Mouse (Mus musculus) hindbrain, embryonic 15.5 days (tissue): ENCODE measurements around the gene Gnaz. TPM values are rescaled to one million over a fixed set of nuclear protein-coding genes. Genes with fewer than 3 reads are reported as not detected.

ENCODE experiments used
- ATAC-seq: fragments of 200-750 bp; cut with Nextera tagmentation; 2 replicates; pipeline ENCODE4 v1.8.0; 2017; ENCODE audit warnings: low read depth, moderate number of reproducible peaks, moderate TSS enrichment; ENCODE audit not compliant: low FRiP score
- H3K27ac ChIP-seq: fragments of 300-500 bp; sonication (generic); replicated peaks from 2 replicates; pipeline ENCODE4 v1.5.1; 2015; ENCODE audit warnings: mild to moderate bottlenecking, inconsistent platforms
- H3K27me3 ChIP-seq: fragments of 300-500 bp; sonication (generic); 2 replicates; pipeline ENCODE4 v1.6.1; 2015; ENCODE audit warnings: control low read depth, inconsistent platforms
- H3K36me3 ChIP-seq: fragments of 300-500 bp; sonication (generic); 2 replicates; pipeline ENCODE4 v1.6.1; 2015; ENCODE audit warnings: control low read depth, inconsistent platforms
- H3K4me1 ChIP-seq: fragments of 300-500 bp; sonication (generic); replicated peaks from 2 replicates; pipeline ENCODE4 v1.6.1; 2015; ENCODE audit warnings: control low read depth, inconsistent platforms
- H3K4me2 ChIP-seq: fragments of 300-500 bp; sonication (generic); 2 replicates; pipeline ENCODE4 v1.6.1; 2015; ENCODE audit warnings: moderate library complexity, mild to moderate bottlenecking, inconsistent platforms
- H3K4me3 ChIP-seq: fragments of 300-500 bp; sonication (generic); 2 replicates; pipeline ENCODE4 v1.5.1; 2015; ENCODE audit warnings: mild to moderate bottlenecking, inconsistent platforms
- H3K9ac ChIP-seq: fragments of 300-500 bp; sonication (generic); 2 replicates; pipeline ENCODE4 v1.6.1; 2015; ENCODE audit warnings: inconsistent platforms
- H3K9me3 ChIP-seq: fragments of 300-500 bp; sonication (generic); 2 replicates; pipeline ENCODE4 v1.6.1; 2016; ENCODE audit warnings: control low read depth, inconsistent platforms
- WGBS: fragments of 180-500 bp; shearing (Covaris S2); methylation state at CpG from one replicate; pipeline ENCODE4 v1.1.7; 2015; 5-methylcytosine and 5-hydroxymethylcytosine counted together
- polyA plus RNA-seq: library from polyadenylated mRNA; unstranded; fragments of >200 nt; fragmentation: Nextera tagmentation; extraction: Ambion mirVana; gene quantifications from 2 replicates; pipeline ENCODE4 v1.2.1, GENCODE M21; 2015

The Gnaz gene
- polyA plus RNA-seq, 1 experiment from 2014 or later: 85.5 TPM

DNA sequence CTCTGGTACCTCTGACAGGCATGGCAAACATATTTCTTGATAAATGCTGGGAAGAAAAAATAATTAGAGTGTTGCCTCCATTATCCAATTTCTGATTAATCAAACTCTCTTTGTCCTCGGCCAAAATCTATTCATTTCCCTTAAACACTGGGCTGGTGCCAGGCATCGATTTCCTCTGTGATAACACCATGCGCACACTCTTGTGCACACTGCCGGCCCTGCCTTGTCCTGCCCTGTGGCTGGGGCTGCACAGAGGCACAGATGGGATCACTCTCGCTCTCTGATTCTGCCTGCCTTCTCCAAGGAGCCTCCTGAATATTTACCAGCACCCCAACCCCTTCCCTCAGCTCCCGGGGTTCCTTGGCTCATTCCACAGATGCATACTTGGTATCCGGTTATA, 8.6 kb downstream of the Gnaz start:
- WGBS: 71% methylated on average over 7 of the region's 7 CpGs
- ATAC-seq: no peak
- Histone ChIP-seq H3K4me2 (no peak overlapping the region), H3K4me3 (no peak overlapping the region), H3K27me3 (no peaks in the 10 kb centered on the region), H3K36me3 (0 out of 2 replicates have a peak, but pooled peaks cover 4% of the 10 kb centered on the region), H3K4me1 (peaks cover 8% of the 10 kb centered on the region), H3K27ac (no peak overlapping the region), H3K9me3 (no peaks in the 10 kb centered on the region), H3K9ac (no peak overlapping the region)

DNA sequence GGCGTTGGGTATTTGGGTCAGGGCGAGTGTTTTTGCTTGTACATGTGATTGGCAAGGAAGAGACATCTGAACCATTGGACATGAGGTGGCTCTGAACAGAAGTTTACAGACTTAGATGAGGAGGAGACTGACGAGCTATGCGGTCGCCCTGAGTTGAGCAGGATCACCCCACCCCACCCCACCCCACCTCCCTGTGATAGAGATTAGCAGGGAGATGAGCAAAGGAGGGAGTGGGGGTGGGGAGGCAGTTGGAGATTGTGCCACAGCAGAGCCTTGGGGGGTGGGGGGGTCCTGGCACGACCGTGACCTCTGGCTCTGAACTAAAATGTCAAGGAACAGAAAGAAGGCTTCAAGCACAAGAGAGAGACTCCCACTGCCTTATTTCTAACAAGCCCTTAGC, 9.5 kb downstream of the Gnaz start:
- H3K9me3 ChIP-seq: no peaks in the 10 kb centered on the region
- no peaks in the 10 kb centered on the region for H3K27me3 ChIP-seq
- ATAC-seq: no peak
- no peak overlapping the region for H3K4me3 ChIP-seq
- H3K27ac ChIP-seq: no peak overlapping the region
- no peak overlapping the region for H3K4me2 ChIP-seq
- H3K4me1 ChIP-seq: peaks cover 8% of the 10 kb centered on the region
- no peak overlapping the region for H3K9ac ChIP-seq
- 0 out of 2 replicates have a peak, but pooled peaks cover 4% of the 10 kb centered on the region for H3K36me3 ChIP-seq
- 87% methylated on average over 7 of the region's 7 CpGs for WGBS

DNA sequence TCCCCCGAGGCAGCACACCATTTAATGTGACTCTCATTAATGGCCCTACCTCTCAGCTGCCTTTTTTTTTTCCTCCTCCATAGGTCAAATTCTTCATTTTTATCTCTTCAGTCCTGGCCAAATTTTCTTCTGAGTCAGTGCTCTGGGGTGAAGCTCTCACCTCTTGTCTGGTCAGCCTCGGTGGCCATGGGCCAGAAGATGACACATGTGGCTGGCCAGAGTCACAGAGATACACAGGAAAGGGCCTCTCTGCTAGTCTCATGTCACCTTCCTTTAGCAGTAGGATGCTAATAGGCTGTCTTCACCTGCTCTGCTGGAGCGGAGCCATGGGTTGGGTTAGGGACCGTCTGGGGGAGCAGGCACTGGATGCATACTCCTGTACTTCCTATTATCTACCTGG, 11.1 kb downstream of the Gnaz start:
- ATAC-seq: no peak
- Histone ChIP-seq H3K9ac (no peak overlapping the region), H3K4me3 (no peak overlapping the region)

DNA sequence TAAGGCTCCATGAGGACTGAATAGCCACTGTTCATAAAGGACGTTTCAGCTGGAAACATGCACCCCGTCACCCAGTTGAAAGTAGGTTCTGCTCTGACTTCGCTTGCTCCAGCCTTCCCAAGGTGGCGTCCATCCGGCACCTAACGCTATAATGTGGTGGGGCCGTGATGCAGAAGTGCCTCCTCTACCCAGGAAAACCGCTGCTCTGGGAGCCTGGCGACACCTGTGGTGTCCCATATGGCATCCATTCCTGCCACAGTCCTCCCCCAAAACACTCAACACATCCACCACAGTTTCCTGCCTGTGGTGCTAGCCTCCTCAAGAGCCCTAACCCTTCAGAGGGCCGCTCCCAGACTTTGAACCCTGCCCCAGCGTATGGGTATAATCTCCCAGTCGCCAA, 14.2 kb downstream of the Gnaz start:
- 0 out of 2 replicates have a peak, but pooled peaks cover 4% of the 10 kb centered on the region for H3K36me3 ChIP-seq
- peaks cover 8% of the 10 kb centered on the region; the same call in 1 of the 2 replicates for H3K4me1 ChIP-seq
- ATAC-seq: no peak
- H3K4me3 ChIP-seq: no peak overlapping the region
- H3K9me3 ChIP-seq: no peaks in the 10 kb centered on the region
- no peaks in the 10 kb centered on the region for H3K27me3 ChIP-seq
- H3K27ac ChIP-seq: no peak overlapping the region
- H3K9ac ChIP-seq: no peak overlapping the region
- WGBS: 93% methylated on average over 12 of the region's 12 CpGs
- no peak overlapping the region for H3K4me2 ChIP-seq

More for the DNA sequence above, 11.1 kb downstream of the Gnaz start:
- Histone ChIP-seq H3K27me3 (no peaks in the 10 kb centered on the region), H3K36me3 (0 out of 2 replicates have a peak, but pooled peaks cover 4% of the 10 kb centered on the region), H3K4me2 (no peak overlapping the region), H3K4me1 (peaks cover 8% of the 10 kb centered on the region), H3K27ac (no peak overlapping the region), H3K9me3 (no peaks in the 10 kb centered on the region)
- WGBS: 82% methylated on average over 4 of the region's 4 CpGs

DNA sequence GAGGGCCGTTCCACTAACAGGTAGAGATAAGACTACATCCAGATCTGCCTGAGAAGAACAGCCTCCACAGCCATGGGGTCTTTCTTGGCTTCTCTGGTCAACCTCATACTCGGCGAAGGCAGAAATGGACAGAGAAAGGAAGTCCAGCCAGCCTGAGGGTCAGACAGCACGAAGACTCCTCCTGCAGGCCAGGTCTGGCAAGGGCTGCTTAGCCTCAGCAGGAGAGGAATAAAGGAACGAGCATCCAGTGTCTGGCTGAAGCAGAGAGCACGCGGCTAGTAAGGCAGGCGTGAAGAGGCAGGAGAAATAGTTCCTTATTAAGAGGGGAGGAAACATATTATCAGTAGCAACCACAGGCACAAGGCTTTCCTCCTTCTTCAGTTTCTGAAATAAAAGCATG, 16.2 kb downstream of the Gnaz start:
- Histone ChIP-seq H3K36me3 (0 out of 2 replicates have a peak, but pooled peaks cover 4% of the 10 kb centered on the region), H3K9me3 (no peaks in the 10 kb centered on the region), H3K4me1 (peaks cover 6% of the 10 kb centered on the region; the same call in 1 of the 2 replicates), H3K27ac (no peak overlapping the region), H3K4me2 (no peak overlapping the region), H3K4me3 (no peak overlapping the region), H3K27me3 (no peaks in the 10 kb centered on the region), H3K9ac (no peak overlapping the region)
- 69% methylated on average over 8 of the region's 8 CpGs for WGBS
- ATAC-seq: no peak

DNA sequence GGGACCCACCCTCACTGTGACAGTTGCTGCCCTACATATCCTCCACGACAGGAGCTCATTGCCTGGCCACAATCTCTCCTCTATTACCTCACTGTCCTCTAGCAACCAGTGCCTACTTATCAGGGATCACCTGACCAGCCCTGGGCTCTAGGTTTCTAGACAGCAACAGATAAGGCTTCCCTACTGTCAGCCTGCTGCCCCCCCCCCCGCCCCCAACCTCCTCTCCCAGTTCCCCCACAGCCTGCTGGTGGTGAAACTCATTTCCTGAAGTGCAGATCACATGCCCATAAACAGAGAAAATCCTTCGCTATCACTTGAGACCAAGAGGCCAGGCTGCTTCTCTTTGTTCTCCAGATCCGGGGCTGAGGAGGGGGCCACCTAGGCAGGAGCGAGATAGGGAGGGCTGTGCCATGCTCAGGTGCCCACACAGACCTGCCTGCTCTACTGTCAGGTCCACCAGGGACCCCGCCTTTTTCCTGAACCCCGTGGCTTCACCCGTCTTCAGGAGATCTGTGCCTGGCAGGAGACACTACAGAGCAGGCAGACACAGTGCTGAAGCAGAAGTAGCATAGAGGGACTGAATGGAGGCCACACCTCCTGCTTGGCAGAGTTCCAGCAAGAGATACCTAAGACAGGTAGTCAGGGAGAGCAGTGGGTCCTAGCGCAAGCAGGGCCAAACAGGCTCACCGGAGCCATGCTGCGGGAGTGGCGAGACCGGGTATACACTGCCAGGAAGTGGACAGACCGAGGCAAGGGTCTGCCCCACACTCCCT, 20.9 kb downstream of the Gnaz start:
- H3K4me2 ChIP-seq: no peak overlapping the region
- peak; percentile 16; the same call in 1 of the 2 replicates for ATAC-seq
- no peak overlapping the region for H3K27ac ChIP-seq
- H3K27me3 ChIP-seq: no peaks in the 10 kb centered on the region
- H3K36me3 ChIP-seq: peaks cover 15% of the 10 kb centered on the region
- H3K4me3 ChIP-seq: no peak overlapping the region
- H3K9me3 ChIP-seq: no peaks in the 10 kb centered on the region
- no peaks in the 10 kb centered on the region; the same call in 1 of the 2 replicates for H3K4me1 ChIP-seq
- H3K9ac ChIP-seq: no peak overlapping the region
- WGBS: 83% methylated on average over 14 of the region's 14 CpGs

DNA sequence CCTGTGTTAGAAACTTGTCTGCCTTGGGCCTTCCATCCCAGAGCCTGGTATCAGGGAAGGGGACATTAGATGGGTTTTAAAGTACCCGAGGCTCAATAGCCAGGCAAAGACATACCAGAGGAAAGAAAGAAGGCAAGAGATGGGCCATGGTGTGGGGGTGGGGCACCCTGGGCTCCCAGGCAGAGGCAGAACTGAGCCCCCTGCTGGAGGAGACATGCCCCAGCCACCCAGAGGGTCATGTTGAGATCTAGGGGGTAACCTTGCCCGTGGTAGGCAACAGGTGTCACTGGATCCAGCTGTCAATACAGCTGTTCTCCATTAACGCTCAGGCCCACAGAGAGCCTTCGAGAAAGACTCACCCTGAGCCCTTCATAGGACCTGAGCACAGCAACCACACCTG, 22.8 kb downstream of the Gnaz start:
- Histone ChIP-seq H3K36me3 (peaks cover 15% of the 10 kb centered on the region), H3K27me3 (no peaks in the 10 kb centered on the region), H3K4me1 (peaks cover 13% of the 10 kb centered on the region), H3K4me3 (no peak overlapping the region), H3K9ac (no peak overlapping the region), H3K27ac (no peak overlapping the region), H3K9me3 (no peaks in the 10 kb centered on the region), H3K4me2 (no peak overlapping the region)
- ATAC-seq: no peak
- 81% methylated on average over 4 of the region's 4 CpGs for WGBS

DNA sequence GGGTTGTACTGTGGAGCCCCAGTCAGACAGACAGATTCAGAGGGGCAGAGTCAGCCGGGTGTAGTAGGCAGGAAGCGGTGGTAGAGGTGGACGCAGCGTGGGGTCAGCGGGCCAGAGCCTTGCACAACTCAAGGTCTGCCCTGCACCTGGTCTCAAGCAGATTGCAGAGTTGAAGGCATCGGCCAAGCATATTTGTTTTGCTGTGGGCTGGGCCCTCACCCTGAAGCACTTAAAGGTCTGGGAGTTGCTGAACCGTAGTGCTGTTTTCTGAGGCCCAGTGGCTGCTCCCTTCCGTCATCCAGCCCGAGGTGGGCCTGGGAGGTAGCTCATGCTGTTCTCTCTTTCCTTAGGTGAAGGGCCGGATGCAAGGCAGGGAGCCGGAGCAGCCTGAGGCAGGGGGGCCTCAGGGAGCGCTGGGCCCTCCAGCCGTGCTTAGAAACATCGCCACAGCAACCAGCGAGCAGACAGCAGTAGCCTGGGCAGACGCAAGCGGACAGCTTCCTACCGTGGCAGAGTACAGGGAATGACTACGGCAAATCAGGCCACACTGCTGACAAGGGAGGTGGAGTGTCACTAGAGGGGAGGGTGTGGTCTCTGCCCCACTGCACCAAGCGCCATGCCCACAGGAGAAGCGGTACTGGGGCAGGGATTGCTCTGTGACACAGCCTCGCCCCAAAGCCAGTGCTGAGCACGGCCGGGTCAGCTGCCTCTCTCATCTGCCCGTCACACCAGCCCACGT, 23.8 kb downstream of the Gnaz start:
- Histone ChIP-seq H3K36me3 (peaks cover 15% of the 10 kb centered on the region), H3K27ac (no peak overlapping the region), H3K4me1 (peaks cover 22% of the 10 kb centered on the region), H3K27me3 (no peaks in the 10 kb centered on the region), H3K9me3 (no peaks in the 10 kb centered on the region), H3K4me2 (no peak overlapping the region), H3K4me3 (no peak overlapping the region), H3K9ac (no peak overlapping the region)
- ATAC-seq: no peak
- WGBS: 45% methylated on average over 26 of the region's 26 CpGs

DNA sequence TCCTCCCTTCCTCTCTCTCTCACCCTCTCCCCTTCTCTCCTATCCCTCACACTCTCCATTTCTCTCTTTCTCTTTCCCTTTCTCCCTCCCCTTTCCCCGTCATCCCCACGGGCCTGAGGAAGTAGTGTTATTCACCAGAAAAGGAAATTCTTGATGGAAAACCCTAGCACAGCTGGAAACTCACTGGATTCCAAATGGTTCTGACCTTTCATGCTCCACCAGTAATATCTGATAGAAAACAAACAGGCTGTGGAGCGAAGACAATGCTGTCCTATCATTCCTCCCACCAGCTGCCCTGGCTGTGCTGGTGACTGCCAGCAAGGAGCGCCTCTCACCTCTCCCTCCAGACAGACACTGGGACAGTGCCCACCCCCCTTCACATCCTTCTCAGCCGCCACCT, 27.9 kb downstream of the Gnaz start:
- peaks cover 15% of the 10 kb centered on the region for H3K36me3 ChIP-seq
- H3K9me3 ChIP-seq: no peaks in the 10 kb centered on the region
- no peaks in the 10 kb centered on the region for H3K27me3 ChIP-seq
- H3K4me2 ChIP-seq: peak overlapping the region; percentile 47; the same call in 1 of the 2 replicates
- WGBS: 3% methylated on average over 5 of the region's 5 CpGs
- no peak overlapping the region for H3K4me3 ChIP-seq
- peak overlapping the region; percentile 22; the same call in 1 of the 2 replicates for H3K27ac ChIP-seq
- ATAC-seq: peak; percentile 14; the same call in 1 of the 2 replicates
- no peak overlapping the region for H3K9ac ChIP-seq
- peaks cover 35% of the 10 kb centered on the region for H3K4me1 ChIP-seq

DNA sequence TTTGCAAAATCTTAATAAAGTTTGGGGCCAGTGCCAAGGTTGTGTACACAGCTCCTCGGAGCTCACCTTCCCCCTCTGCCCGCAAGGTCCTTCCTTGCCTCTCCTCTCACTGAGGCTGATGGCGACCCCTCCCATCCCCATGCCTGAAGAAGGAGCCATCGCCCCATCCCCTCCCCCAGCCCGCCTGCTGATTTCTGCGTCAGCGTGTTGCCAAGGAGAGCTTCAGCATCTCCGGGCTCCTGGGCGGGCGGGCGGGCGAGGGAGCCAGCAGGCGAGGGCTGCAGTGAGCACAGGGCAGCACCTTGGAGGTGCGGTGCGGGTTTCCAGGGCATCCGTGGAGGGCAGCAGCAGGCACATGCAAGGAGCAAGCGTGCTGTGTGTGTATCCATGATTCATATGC, 28.4 kb downstream of the Gnaz start:
- peak; percentile 55 for ATAC-seq
- H3K27ac ChIP-seq: peak overlapping the region; percentile 32
- H3K9ac ChIP-seq: no peak overlapping the region; the same call in 1 of the 2 replicates
- no peaks in the 10 kb centered on the region for H3K9me3 ChIP-seq
- H3K4me3 ChIP-seq: peak overlapping the region; percentile 9; the same call in 1 of the 2 replicates
- WGBS: 3% methylated on average over 17 of the region's 17 CpGs
- peaks cover 15% of the 10 kb centered on the region for H3K36me3 ChIP-seq
- peaks cover 40% of the 10 kb centered on the region for H3K4me1 ChIP-seq
- H3K4me2 ChIP-seq: peak overlapping the region; percentile 47
- H3K27me3 ChIP-seq: no peaks in the 10 kb centered on the region

DNA sequence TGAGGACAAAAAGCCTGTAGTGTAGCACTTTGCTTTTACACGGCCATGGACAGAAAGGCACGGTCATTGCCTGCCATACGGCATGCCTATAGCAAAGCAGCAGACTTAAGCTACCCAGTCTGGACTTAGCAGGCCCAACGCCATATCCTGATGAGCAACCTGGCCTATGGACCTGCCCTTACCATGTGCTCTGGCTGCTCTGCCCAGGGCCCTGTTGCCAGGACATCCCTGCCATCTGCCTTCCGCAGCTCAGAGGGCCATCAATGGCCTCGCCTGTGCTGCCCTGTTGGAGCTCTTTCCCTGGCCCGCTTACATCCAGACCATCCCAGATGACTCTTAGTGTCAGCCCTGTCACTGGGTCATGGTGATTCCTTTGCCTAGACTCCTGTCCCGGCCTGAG, 34.4 kb downstream of the Gnaz start:
- no peaks in the 10 kb centered on the region for H3K36me3 ChIP-seq
- WGBS: 85% methylated on average over 8 of the region's 8 CpGs
- no peaks in the 10 kb centered on the region for H3K9me3 ChIP-seq
- H3K4me1 ChIP-seq: peaks cover 24% of the 10 kb centered on the region
- no peak for ATAC-seq
- H3K9ac ChIP-seq: no peak overlapping the region
- no peak overlapping the region for H3K4me2 ChIP-seq
- H3K4me3 ChIP-seq: no peak overlapping the region
- H3K27ac ChIP-seq: no peak overlapping the region
- H3K27me3 ChIP-seq: no peaks in the 10 kb centered on the region

DNA sequence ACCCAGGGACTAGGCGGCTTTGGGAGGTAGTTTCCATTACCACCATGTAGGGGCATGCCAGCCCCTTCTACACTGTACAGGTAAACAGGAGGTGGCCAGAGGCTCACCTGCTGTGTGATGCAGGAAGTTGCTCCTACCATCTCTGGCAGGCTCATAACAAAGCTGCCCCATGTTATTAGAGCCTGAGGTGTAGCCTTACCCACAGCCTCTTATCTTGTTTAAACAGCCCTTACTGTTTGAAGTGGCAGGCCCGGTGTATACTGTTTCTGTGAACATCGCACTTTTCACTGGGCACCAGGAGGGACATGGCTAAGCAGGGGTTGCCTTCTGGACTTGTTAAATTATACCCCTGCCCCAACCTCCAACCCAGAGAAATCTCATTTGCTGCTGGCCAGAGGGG, 37.1 kb downstream of the Gnaz start:
- H3K4me3 ChIP-seq: no peak overlapping the region
- no peak overlapping the region for H3K4me2 ChIP-seq
- no peak overlapping the region for H3K9ac ChIP-seq
- ATAC-seq: no peak
- no peak overlapping the region for H3K27ac ChIP-seq
- H3K27me3 ChIP-seq: no peaks in the 10 kb centered on the region
- no peaks in the 10 kb centered on the region for H3K36me3 ChIP-seq
- 88% methylated on average over 3 of the region's 3 CpGs for WGBS
- H3K9me3 ChIP-seq: no peaks in the 10 kb centered on the region
- peaks cover 32% of the 10 kb centered on the region for H3K4me1 ChIP-seq
